Mouse (Mus musculus) kidney, embryonic 15.5 days (tissue): ENCODE data around the gene Fignl1. TPM values are rescaled to one million over a fixed set of nuclear protein-coding genes. Genes with fewer than 3 reads are reported as not detected.

Experiments
- ATAC-seq: fragments of 200-750 bp; cut with Nextera tagmentation; replicated peaks from 2 replicates; pipeline ENCODE4 v1.8.0; 2017; ENCODE audit warnings: moderate TSS enrichment; ENCODE audit not compliant: low FRiP score
- H3K27ac ChIP-seq: fragments of 300-500 bp; sonication (generic); 2 replicates; pipeline ENCODE4 v1.5.1; 2015; ENCODE audit warnings: mild to moderate bottlenecking, inconsistent platforms
- H3K27me3 ChIP-seq: fragments of 300-500 bp; sonication (generic); 2 replicates; pipeline ENCODE4 v1.6.1; 2015; ENCODE audit warnings: inconsistent platforms
- H3K36me3 ChIP-seq: fragments of 300-500 bp; sonication (generic); 2 replicates; pipeline ENCODE4 v1.6.1; 2015; ENCODE audit warnings: inconsistent platforms
- H3K4me1 ChIP-seq: fragments of 300-500 bp; sonication (generic); 2 replicates; pipeline ENCODE4 v1.6.1; 2015; ENCODE audit warnings: inconsistent platforms
- H3K4me2 ChIP-seq: fragments of 300-500 bp; sonication (generic); 2 replicates; pipeline ENCODE4 v1.6.1; 2015; ENCODE audit warnings: moderate library complexity, mild to moderate bottlenecking, inconsistent platforms
- H3K4me3 ChIP-seq: fragments of 300-500 bp; sonication (generic); replicated peaks from 2 replicates; pipeline ENCODE4 v1.5.1; 2015; ENCODE audit warnings: mild to moderate bottlenecking, inconsistent platforms
- H3K9ac ChIP-seq: fragments of 300-500 bp; sonication (generic); 2 replicates; pipeline ENCODE4 v1.6.1; 2015; ENCODE audit warnings: mild to moderate bottlenecking, inconsistent platforms
- H3K9me3 ChIP-seq: fragments of 300-500 bp; sonication (generic); replicated peaks from 2 replicates; pipeline ENCODE4 v1.6.1; 2016; ENCODE audit warnings: inconsistent platforms
- WGBS: fragments of 180-500 bp; shearing (Covaris S2); methylation state at CpG from one replicate; pipeline ENCODE4 v1.1.7; 2015; ENCODE audit warnings: mixed read lengths; 5-methylcytosine and 5-hydroxymethylcytosine counted together
- polyA plus RNA-seq: library from polyadenylated mRNA; unstranded; fragments of >200 nt; fragmentation: Nextera tagmentation; extraction: Ambion mirVana; gene quantifications from 2 replicates; pipeline ENCODE4 v1.2.1, GENCODE M21; 2015

Fignl1 gene
- polyA plus RNA-seq, 1 experiment from 2014 or later = 66.0 TPM

- Histone ChIP-seq H3K9me3 (no peaks in the 10 kb centered on the region), H3K36me3 (no peaks in the 10 kb centered on the region), H3K4me3 (no peak overlapping the region), H3K4me2 (no peak overlapping the region), H3K27ac (no peak overlapping the region), H3K4me1 (no peaks in the 10 kb centered on the region), H3K9ac (no peak overlapping the region), H3K27me3 (0 out of 2 replicates have a peak, but pooled peaks cover 3% of the 10 kb centered on the region)
- no peak for ATAC-seq
- 37% methylated on average over 2 of the region's 2 CpGs for WGBS
These were observed 66.1 kb downstream of the Fignl1 start for GRCm38 (mm10) chr11:11742626-11743025.

GRCm38 (mm10) chr11:11741574-11741973 lies 67.2 kb downstream of the Fignl1 start:
- H3K9ac ChIP-seq = no peak overlapping the region
- no peak overlapping the region for H3K4me2 ChIP-seq
- no peaks in the 10 kb centered on the region for H3K9me3 ChIP-seq
- no peak overlapping the region for H3K27ac ChIP-seq
- H3K27me3 ChIP-seq = 0 out of 2 replicates have a peak, but pooled peaks cover 3% of the 10 kb centered on the region
- no peak overlapping the region for H3K4me3 ChIP-seq
- H3K36me3 ChIP-seq = no peaks in the 10 kb centered on the region
- no peak for ATAC-seq
- H3K4me1 ChIP-seq = no peaks in the 10 kb centered on the region
- 93% methylated on average over 5 of the region's 5 CpGs for WGBS

- no peak for ATAC-seq
- no peak overlapping the region for H3K4me2 ChIP-seq
- no peaks in the 10 kb centered on the region for H3K4me1 ChIP-seq
- no peaks in the 10 kb centered on the region for H3K9me3 ChIP-seq
- no peak overlapping the region for H3K9ac ChIP-seq
- WGBS = 77% methylated on average over 5 of the region's 5 CpGs
- no peak overlapping the region for H3K27ac ChIP-seq
- H3K36me3 ChIP-seq = no peaks in the 10 kb centered on the region
- no peak overlapping the region for H3K4me3 ChIP-seq
- 0 out of 2 replicates have a peak, but pooled peaks cover 3% of the 10 kb centered on the region for H3K27me3 ChIP-seq
These were observed 68.2 kb downstream of the Fignl1 start for GRCm38 (mm10) chr11:11740603-11741002.

- Histone ChIP-seq H3K27ac (no peak overlapping the region), H3K9ac (no peak overlapping the region), H3K36me3 (no peaks in the 10 kb centered on the region), H3K4me3 (no peak overlapping the region), H3K4me2 (no peak overlapping the region), H3K4me1 (no peaks in the 10 kb centered on the region), H3K9me3 (no peaks in the 10 kb centered on the region), H3K27me3 (no peaks in the 10 kb centered on the region)
- 90% methylated on average over 3 of the region's 3 CpGs for WGBS
- ATAC-seq = no peak
These were observed 69.7 kb downstream of the Fignl1 start for GRCm38 (mm10) chr11:11739054-11739453.

- Histone ChIP-seq H3K27me3 (no peaks in the 10 kb centered on the region), H3K4me1 (no peaks in the 10 kb centered on the region), H3K27ac (no peak overlapping the region), H3K36me3 (no peaks in the 10 kb centered on the region), H3K9me3 (no peaks in the 10 kb centered on the region), H3K9ac (no peak overlapping the region), H3K4me3 (no peak overlapping the region), H3K4me2 (no peak overlapping the region)
- 64% methylated on average over 2 of the region's 2 CpGs for WGBS
- no peak for ATAC-seq
These were observed 71.2 kb downstream of the Fignl1 start for GRCm38 (mm10) chr11:11737562-11737961.

Other genes starting within 250 kb of the Fignl1 start
- gene 4930512M02Rik, start 181.1 kb downstream of the Fignl1 start, polyA plus RNA-seq = not detected in 2 replicates
- gene Ikzf1, start 124.0 kb downstream of the Fignl1 start, polyA plus RNA-seq = 0.85 and 1.3 TPM in 2 replicates
- gene Ddc, start 89.2 kb upstream of the Fignl1 start, polyA plus RNA-seq = 14.3 and 15.4 TPM in 2 replicates
- gene Grb10, start 229.7 kb upstream of the Fignl1 start, polyA plus RNA-seq = 390 and 413 TPM in 2 replicates